Mouse (Mus musculus) liver, embryonic 14.5 days (tissue): Measurements from ENCODE around the gene Emx1. TPM values are rescaled to one million over a fixed set of nuclear protein-coding genes. Genes with fewer than 3 reads are reported as not detected.

Experiments used
- ATAC-seq: fragments of 200-750 bp; cut with Nextera tagmentation; 2 replicates; pipeline ENCODE4 v1.8.0; 2017; ENCODE audit warnings: moderate number of reproducible peaks, mild to moderate bottlenecking, moderate library complexity; ENCODE audit not compliant: insufficient read depth
- DNase-seq, 3 experiments: peaks; one replicate each; pipeline ENCODE4 v3.0.0-alpha.2; 2012 to 2013; ENCODE audit warnings: low read depth in 3 of 3, low spot score in 3 of 3
- H3K27ac ChIP-seq: fragments of 300-500 bp; sonication (generic); 2 replicates; pipeline ENCODE4 v1.5.1; 2014; ENCODE audit warnings: moderate library complexity, mild to moderate bottlenecking, control low read depth, inconsistent platforms
- H3K27me3 ChIP-seq: fragments of 300-500 bp; sonication (generic); 2 replicates; pipeline ENCODE4 v1.6.1; 2014; ENCODE audit warnings: mild to moderate bottlenecking, low read length, moderate library complexity; ENCODE audit not compliant: control insufficient read depth, insufficient read depth
- H3K36me3 ChIP-seq: fragments of 300-500 bp; sonication (generic); replicated peaks from 2 replicates; pipeline ENCODE4 v1.6.1; 2014; ENCODE audit warnings: low read depth; ENCODE audit not compliant: control insufficient read depth, insufficient read depth
- H3K4me1 ChIP-seq, 2 experiments: fragments of 200-500 bp in 1 of 2; fragments of 300-500 bp in 1 of 2; sonication (generic) in 1 of 2; replicated peaks; 2 replicates each; pipeline ENCODE4 v1.6.1; 2012 to 2014; ENCODE audit warnings: antibody characterized with exemption in 1 of 2, inconsistent platforms in 1 of 2, low read length in 1 of 2; ENCODE audit not compliant: control insufficient read depth in 2 of 2, insufficient read depth in 2 of 2
- H3K4me2 ChIP-seq: fragments of 300-500 bp; sonication (generic); 2 replicates; pipeline ENCODE4 v1.6.1; 2014; ENCODE audit warnings: low read depth, mild to moderate bottlenecking, control low read depth, moderate library complexity
- H3K4me3 ChIP-seq, 2 experiments: fragments of 200-500 bp in 1 of 2; fragments of 300-500 bp in 1 of 2; sonication (generic) in 1 of 2; 2 replicates each; pipeline ENCODE4 v1.5.1; 2012 to 2014; ENCODE audit warnings: low read depth in 2 of 2, low read length in 2 of 2, mild to moderate bottlenecking in 2 of 2, control low read depth in 1 of 2, inconsistent platforms in 1 of 2, moderate library complexity in 1 of 2; ENCODE audit not compliant: insufficient read depth in 1 of 2
- H3K9ac ChIP-seq: fragments of 300-500 bp; sonication (generic); replicated peaks from 2 replicates; pipeline ENCODE4 v1.6.1; 2014; ENCODE audit warnings: mild to moderate bottlenecking, control low read depth, moderate library complexity
- H3K9me3 ChIP-seq: fragments of 300-500 bp; sonication (generic); 2 replicates; pipeline ENCODE4 v1.6.1; 2016; ENCODE audit warnings: low read length, mixed read lengths; ENCODE audit not compliant: control insufficient read depth
- CTCF ChIP-seq: IDR thresholded peaks from 2 replicates; pipeline ENCODE4 v1.5.1; 2016; ENCODE audit warnings: antibody characterized with exemption, low read depth, control low read depth
- EP300 ChIP-seq: IDR thresholded peaks from 2 replicates; pipeline ENCODE4 v1.6.1; 2016; ENCODE audit warnings: antibody characterized with exemption, low read depth
- WGBS: fragments of 180-500 bp; shearing (Covaris S2); extraction: QIAGEN DNeasy Blood & Tissue Kit; methylation state at CpG from one replicate; pipeline ENCODE4 v1.1.7; 2014; ENCODE audit not compliant: insufficient replicate concordance; 5-methylcytosine and 5-hydroxymethylcytosine counted together
- polyA plus RNA-seq, 2 experiments: library from polyadenylated mRNA; depleted of rRNA in 1 of 2; stranded (reverse) in 1 of 2; unstranded in 1 of 2; fragments of >200 nt; fragmentation: Nextera tagmentation in 1 of 2; extraction: Ambion mirVana in 1 of 2; gene quantifications; 2 replicates each; pipeline versions ENCODE4 v1.2.1 to v1.2.3; 2012 to 2014

The Emx1 gene
- polyA plus RNA-seq, 2 experiments = 0.03 TPM; not detected in 1

DNA sequence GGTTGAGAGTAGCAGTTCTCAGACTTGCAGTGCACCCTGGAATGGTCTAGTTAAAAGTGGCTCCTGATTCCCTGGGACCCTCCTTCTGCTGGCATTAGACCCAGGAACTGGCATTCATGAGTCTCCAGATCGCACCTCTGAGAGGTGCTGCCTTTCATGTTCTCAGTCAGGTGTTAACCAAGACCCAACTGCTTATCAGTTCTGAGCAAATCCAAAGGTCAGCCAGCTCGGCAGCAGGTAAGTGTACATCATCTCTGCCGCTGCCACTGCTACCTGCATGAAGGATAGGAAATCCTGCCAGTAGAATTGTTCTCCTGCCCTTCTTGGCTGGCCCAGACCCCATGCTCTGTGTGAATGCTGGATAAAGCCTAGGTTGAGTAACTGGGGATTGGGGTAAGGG lies 43.5 kb downstream of the Emx1 start:
- WGBS = 38% methylated on average over 3 of the region's 3 CpGs
- H3K4me2 ChIP-seq = no peak overlapping the region
- ATAC-seq = no peak
- no peak overlapping the region for H3K4me3 ChIP-seq
- no peaks in the 10 kb centered on the region for H3K9me3 ChIP-seq
- TF ChIP-seq EP300 = no peak
- TF ChIP-seq CTCF = no peak
- no peak overlapping the region for H3K27ac ChIP-seq
- DNase-seq = no peak
- no peaks in the 10 kb centered on the region for H3K36me3 ChIP-seq
- H3K9ac ChIP-seq = no peak overlapping the region
- no peaks in the 10 kb centered on the region for H3K4me1 ChIP-seq
- no peaks in the 10 kb centered on the region for H3K27me3 ChIP-seq

DNA sequence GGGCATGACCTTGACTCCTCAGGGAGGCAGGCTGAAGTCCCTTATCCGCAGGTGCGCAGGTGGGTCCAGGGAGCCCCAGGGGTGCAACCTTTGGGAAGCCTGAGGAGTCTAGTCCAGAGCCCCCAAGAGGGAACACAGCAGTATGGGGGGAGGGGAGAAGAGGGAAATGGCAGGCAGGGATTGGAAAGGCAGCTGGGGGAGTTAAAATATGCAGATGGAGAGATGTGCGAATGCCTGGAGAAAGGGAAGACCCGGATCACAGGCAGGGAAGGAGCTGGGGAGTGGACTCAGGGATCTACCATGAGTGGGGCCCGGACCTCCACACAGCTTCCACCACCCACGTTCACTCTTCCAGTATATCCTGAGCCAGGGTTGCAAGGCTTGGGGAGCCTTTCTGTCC lies 44.2 kb downstream of the Emx1 start:
- H3K9ac ChIP-seq = no peak overlapping the region
- no peaks in the 10 kb centered on the region for H3K9me3 ChIP-seq
- ATAC-seq (no peak), DNase-seq (no peak)
- TF ChIP-seq EP300 (no peak), CTCF (no peak)
- no peak overlapping the region for H3K4me3 ChIP-seq
- no peaks in the 10 kb centered on the region for H3K27me3 ChIP-seq
- H3K36me3 ChIP-seq = no peaks in the 10 kb centered on the region
- 42% methylated on average over 6 of the region's 6 CpGs for WGBS
- H3K4me2 ChIP-seq = no peak overlapping the region
- H3K4me1 ChIP-seq = no peaks in the 10 kb centered on the region
- no peak overlapping the region for H3K27ac ChIP-seq

- WGBS = 49% methylated on average over 4 of the region's 4 CpGs
- no peaks in the 10 kb centered on the region for H3K36me3 ChIP-seq
- no peak for ATAC-seq
Measured at GRCm38 (mm10) chr6:85232045-85232444, 44.8 kb downstream of the Emx1 start.

GRCm38 (mm10) chr6:85232836-85233623 lies 45.8 kb downstream of the Emx1 start:
- no peak overlapping the region for H3K4me3 ChIP-seq
- ATAC-seq = no peak
- no peak overlapping the region for H3K9ac ChIP-seq
- WGBS = 31% methylated on average over 7 of the region's 7 CpGs
- no peak for DNase-seq
- no peak overlapping the region for H3K27ac ChIP-seq
- no peaks in the 10 kb centered on the region for H3K9me3 ChIP-seq
- no peak overlapping the region for H3K4me2 ChIP-seq
- H3K27me3 ChIP-seq = no peaks in the 10 kb centered on the region
- TF ChIP-seq CTCF (no peak), EP300 (no peak)
- H3K4me1 ChIP-seq = no peaks in the 10 kb centered on the region
- H3K36me3 ChIP-seq = no peaks in the 10 kb centered on the region

More at GRCm38 (mm10) chr6:85232045-85232444, 44.8 kb downstream of the Emx1 start:
- Histone ChIP-seq H3K9me3 (no peaks in the 10 kb centered on the region), H3K4me3 (no peak overlapping the region), H3K4me2 (no peak overlapping the region), H3K27me3 (no peaks in the 10 kb centered on the region), H3K27ac (no peak overlapping the region), H3K9ac (no peak overlapping the region), H3K4me1 (no peaks in the 10 kb centered on the region)
- no peak for TF ChIP-seq CTCF
- no peak for TF ChIP-seq EP300
- DNase-seq = no peak

- no peaks in the 10 kb centered on the region for H3K9me3 ChIP-seq
- no peak overlapping the region for H3K4me2 ChIP-seq
- TF ChIP-seq EP300 = no peak
- no peak for TF ChIP-seq CTCF
- no peak overlapping the region for H3K9ac ChIP-seq
- H3K27ac ChIP-seq = no peak overlapping the region
- no peaks in the 10 kb centered on the region for H3K4me1 ChIP-seq
- DNase-seq (no peak), ATAC-seq (no peak)
- no peaks in the 10 kb centered on the region for H3K36me3 ChIP-seq
- H3K4me3 ChIP-seq = no peak overlapping the region
- WGBS = 54% methylated on average over 5 of the region's 5 CpGs
- no peaks in the 10 kb centered on the region for H3K27me3 ChIP-seq
Measured at GRCm38 (mm10) chr6:85234796-85235195, 47.6 kb downstream of the Emx1 start.
